In the genomic region with DNA sequence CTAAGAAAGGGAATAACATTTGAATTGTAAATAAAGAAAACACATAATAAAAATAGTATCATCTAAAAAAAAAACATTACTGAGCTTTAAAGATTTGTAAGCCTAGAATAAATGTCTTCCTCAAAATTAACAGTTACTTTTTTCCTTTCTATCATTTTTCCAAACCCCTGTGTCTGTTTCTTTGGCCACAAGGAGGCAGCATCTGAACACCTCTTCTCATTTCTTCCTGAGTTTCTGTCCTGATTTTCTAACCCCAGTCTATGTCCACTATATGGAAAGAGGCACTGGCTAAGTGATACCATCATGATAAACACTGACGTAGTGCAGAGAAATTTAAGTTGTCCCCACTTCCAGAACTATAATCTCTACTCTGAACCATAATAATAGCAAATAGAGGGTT, we compare ENCODE assay signal across 10 mouse cellular contexts. TPM values are rescaled to one million over a fixed set of nuclear protein-coding genes. Genes with fewer than 3 reads are reported as not detected.
DNase-seq lines count a peak whose midpoint lies in the region; ATAC-seq and TF ChIP-seq lines count a peak whose summit lies in the region.
"Had no signal": no experiment of that assay in that cellular context is flagged by ENCODE, and none has a peak within 500 bp of the region (broad histone marks: within the 10 kb centered on the region; RNA-seq: fewer than 3 reads in every experiment).

No protein-coding gene starts in this region.

- TF ChIP-seq CTCF in intestine, postnatal 0 days (IDR thresholded peaks at IDR 0.05; ENCODE audit: low read depth): peak; percentile 65
- TF ChIP-seq CTCF in CH12.LX (conservative IDR thresholded peaks at IDR 0.05 in 1 of 2, IDR thresholded peaks at IDR 0.05 in 1 of 2; ENCODE audit: low read depth in 2 of 2, low read length in 2 of 2) (peak; percentile 17 to 67; a peak in 3 of 4 replicates), Patski (IDR thresholded peaks at IDR 0.05) (peak; percentile 48)

- no peak for ATAC-seq in intestine, postnatal 0 days
- ATAC-seq in intestine, embryonic 15.5 days: no peak
- ATAC-seq in Patski: no peak

- H3K9me3 ChIP-seq in intestine, postnatal 0 days (ENCODE audit: control insufficient read depth): no peaks in the 10 kb centered on the region
- no peaks in the 10 kb centered on the region for H3K9me3 ChIP-seq in intestine, embryonic 15.5 days
- no peaks in the 10 kb centered on the region for H3K9me3 ChIP-seq in CH12.LX (replicated peaks; ENCODE audit: low read length)
- H3K9me3 ChIP-seq: limb, embryonic 15.5 days had no signal

- H3K9ac ChIP-seq in intestine, postnatal 0 days (ENCODE audit: low read depth, low read length): no peak overlapping the region
- no peak overlapping the region for H3K9ac ChIP-seq in intestine, embryonic 15.5 days
- no peak overlapping the region for H3K9ac ChIP-seq in CH12.LX (ENCODE audit: insufficient read depth, low read depth)
- H3K9ac ChIP-seq: limb, embryonic 15.5 days had no signal

- POLR2A ChIA-PET in Patski (lab: Charles Lee): no interaction called here

- 19% methylated on average over 1 of the region's 1 CpGs for WGBS in intestine, postnatal 0 days
- WGBS in intestine, embryonic 15.5 days: 19% methylated on average over 1 of the region's 1 CpGs

- DNase-seq in CH12.LX (ENCODE audit: extremely low read depth) (peak; percentile 19), Patski (ENCODE audit: low read depth, low spot score) (no peak)
- DNase-seq in layer of hippocampus, adult 8-10 months (ENCODE audit: low spot score in 2 of 2): peak; percentile 4 to 40
- no peak for DNase-seq in thymus, adult 18-20 months
- no peak for DNase-seq in gastrocnemius, postnatal 25 days
- DNase-seq in B cell, adult 2 months: no peak

- no peaks in the 10 kb centered on the region for H3K27me3 ChIP-seq in intestine, postnatal 0 days (replicated peaks; ENCODE audit: control insufficient read depth, insufficient read depth, low read length)
- no peaks in the 10 kb centered on the region for H3K27me3 ChIP-seq in intestine, embryonic 15.5 days (replicated peaks)
- no peaks in the 10 kb centered on the region for H3K27me3 ChIP-seq in CH12.LX (replicated peaks)
- no peaks in the 10 kb centered on the region for H3K27me3 ChIP-seq in Patski
- H3K27me3 ChIP-seq: limb, embryonic 15.5 days had no signal

- in situ Hi-C loops in CH12.LX (cut with MboI; ENCODE audit: low pct_ligation_motif_present, low pct_unique_long_range_greater_than_20kb, low sequenced_read_pairs) (no loop called here), Patski (cut with MboI; ENCODE audit: low pct_unique_long_range_greater_than_20kb) (no loop called here)

- no peak overlapping the region for H3K27ac ChIP-seq in intestine, postnatal 0 days (ENCODE audit: low read depth, low read length)
- no peak overlapping the region for H3K27ac ChIP-seq in intestine, embryonic 15.5 days
- no peak overlapping the region for H3K27ac ChIP-seq in CH12.LX (ENCODE audit: insufficient read depth, low read depth)
- H3K27ac ChIP-seq: limb, embryonic 15.5 days had no signal

- no peak overlapping the region for H3K4me3 ChIP-seq in intestine, postnatal 0 days (ENCODE audit: low read depth, low read length)
- no peak overlapping the region for H3K4me3 ChIP-seq in intestine, embryonic 15.5 days (replicated peaks)
- no peak overlapping the region for H3K4me3 ChIP-seq in CH12.LX (replicated peaks in 1 of 3; ENCODE audit: low read depth in 2 of 3, low read length in 2 of 3, poor library complexity in 1 of 3)
- H3K4me3 ChIP-seq: limb, embryonic 15.5 days had no signal

- H3K79me2 ChIP-seq in CH12.LX (replicated peaks; ENCODE audit: control insufficient read depth, extremely low read depth, insufficient read depth, poor library complexity, severe bottlenecking): no peaks in the 10 kb centered on the region

- CTCF ChIA-PET in Patski (lab: Charles Lee): no interaction called here

- H3K4me1 ChIP-seq in intestine, postnatal 0 days (replicated peaks; ENCODE audit: control insufficient read depth, insufficient read depth, low read length): no peaks in the 10 kb centered on the region
- no peaks in the 10 kb centered on the region for H3K4me1 ChIP-seq in intestine, embryonic 15.5 days (replicated peaks)
- no peaks in the 10 kb centered on the region for H3K4me1 ChIP-seq in CH12.LX (ENCODE audit: control insufficient read depth in 1 of 2, insufficient read depth in 2 of 2)
- H3K4me1 ChIP-seq: limb, embryonic 15.5 days had no signal

- no peak overlapping the region for H3K4me2 ChIP-seq in intestine, postnatal 0 days (replicated peaks; ENCODE audit: low read depth)
- no peak overlapping the region for H3K4me2 ChIP-seq in intestine, embryonic 15.5 days (replicated peaks)
- H3K4me2 ChIP-seq in CH12.LX (ENCODE audit: insufficient read depth, low read depth, poor library complexity, severe bottlenecking): no peak overlapping the region
- H3K4me2 ChIP-seq: heart, embryonic 11.5 days; limb, embryonic 15.5 days had no signal

- no peaks in the 10 kb centered on the region for H3K36me3 ChIP-seq in intestine, postnatal 0 days (ENCODE audit: control insufficient read depth, insufficient read depth)
- no peaks in the 10 kb centered on the region for H3K36me3 ChIP-seq in intestine, embryonic 15.5 days
- no peaks in the 10 kb centered on the region for H3K36me3 ChIP-seq in CH12.LX (replicated peaks in 1 of 2; ENCODE audit: control insufficient read depth in 1 of 2, insufficient read depth in 1 of 2, low read length in 1 of 2)
- H3K36me3 ChIP-seq: limb, embryonic 15.5 days had no signal

- dilution Hi-C loops in CH12.LX (cut with MboI; ENCODE audit: extremely low pct_ligation_motif_present, extremely low pct_unique_long_range_greater_than_20kb, low sequenced_read_pairs): no loop called here

- peak; percentile 66 for TF ChIP-seq RAD21 in CH12.LX (IDR thresholded peaks at IDR 0.05; ENCODE audit: low read depth, low read length)

- TF ChIP-seq POLR2A in CH12.LX (IDR thresholded peaks at IDR 0.05; ENCODE audit: low read depth, low read length): no peak

- TF ChIP-seq EP300 in CH12.LX (IDR thresholded peaks at IDR 0.05; ENCODE audit: low read length): no peak

TF ChIP-seq in CH12.LX, 34 proteins besides CTCF, POLR2A, EP300 and RAD21:
- TF ChIP-seq ETS1 (conservative IDR thresholded peaks at IDR 0.05; ENCODE audit: low read depth, low read length) (no peak), SMC3 (IDR thresholded peaks at IDR 0.05; ENCODE audit: low read depth, low read length) (peak; percentile 40)
TF ChIP-seq in CH12.LX: peak in this region for 1.

RNA-seq across cellular contexts. Expression of gene Soga3, which starts 55.8 kb away (rescaled TPM):
- 2.2 and 2.7 TPM in 2 replicates for polyA plus RNA-seq in intestine, postnatal 0 days (2015; fragmentation: Nextera tagmentation; extraction: Ambion mirVana)
- polyA plus RNA-seq in intestine, embryonic 15.5 days (2015; fragmentation: Nextera tagmentation; extraction: Ambion mirVana): 3.2 and 3.6 TPM in 2 replicates
- total RNA-seq in CH12.LX (2012; rRNA removed) (not detected in 2 replicates), CH12.LX (2014; rRNA removed) (not detected in 2 replicates)
- polyA plus RNA-seq in CH12.LX (2012; ENCODE audit: insufficient read length, low read depth) (not detected in 2 replicates), Patski (2021) (0.96 TPM)
- 100 to 1,000 TPM; 147 to 163 (median 159) TPM for total RNA-seq in layer of hippocampus, adult 8-10 months (2022)
- total RNA-seq in gastrocnemius, postnatal 25 days (2021): under 1 TPM in 1 of 2 experiments, not detected in 1; 0.29 TPM

Comparison
In these comparisons a context has a peak if more than half of its experiments do, and no peak if none do; other contexts are left out.
1. DNase-seq: peak in CH12.LX (single experiment) and layer of hippocampus, adult 8-10 months (2 of 2); none in Patski (single experiment), thymus, adult 18-20 months (0 of 2), gastrocnemius, postnatal 25 days (single experiment) and B cell, adult 2 months (0 of 2).
2. Peak in every context shown above with its lines, with median percentiles within 50 percentile points of each other: CTCF ChIP-seq.